9 mouse cellular contexts compared by ENCODE assay signal in genomic region chr19:41803322-41803721, GRCm38 (mm10). TPM values are rescaled to one million over a fixed set of nuclear protein-coding genes. Genes with fewer than 3 reads are reported as not detected.
DNase-seq lines count a peak whose midpoint lies in the region; ATAC-seq and TF ChIP-seq lines count a peak whose summit lies in the region.
"Had no signal": no experiment of that assay in that cellular context is flagged by ENCODE, and none has a peak within 500 bp of the region (broad histone marks: within the 10 kb centered on the region; RNA-seq: fewer than 3 reads in every experiment).

No protein-coding gene starts in this region.

- no peaks in the 10 kb centered on the region for H3K36me3 ChIP-seq in hindbrain, embryonic 11.5 days (ENCODE audit: control insufficient read depth, insufficient read depth, low read length)
- no peaks in the 10 kb centered on the region for H3K36me3 ChIP-seq in hindbrain, embryonic 12.5 days
- H3K36me3 ChIP-seq in E14TG2a.4 (ENCODE audit: insufficient read depth, low read length): peaks cover 7% of the 10 kb centered on the region; the same call in 1 of the 2 replicates
- no peaks in the 10 kb centered on the region for H3K36me3 ChIP-seq in embryonic facial prominence, embryonic 10.5 days (replicated peaks)
- H3K36me3 ChIP-seq in kidney, embryonic 14.5 days (ENCODE audit: control insufficient read depth, insufficient read depth, low read length): no peaks in the 10 kb centered on the region
- H3K36me3 ChIP-seq: limb, embryonic 13.5 days had no signal

- no peaks in the 10 kb centered on the region for H3K27me3 ChIP-seq in hindbrain, embryonic 11.5 days (ENCODE audit: control insufficient read depth, insufficient read depth, low read length)
- no peaks in the 10 kb centered on the region for H3K27me3 ChIP-seq in hindbrain, embryonic 12.5 days
- H3K27me3 ChIP-seq in E14TG2a.4 (ENCODE audit: insufficient read depth, low read length): no peaks in the 10 kb centered on the region
- H3K27me3 ChIP-seq in embryonic facial prominence, embryonic 10.5 days (replicated peaks; ENCODE audit: low read depth, poor library complexity, severe bottlenecking): no peaks in the 10 kb centered on the region
- no peaks in the 10 kb centered on the region for H3K27me3 ChIP-seq in kidney, embryonic 14.5 days (ENCODE audit: control insufficient read depth, insufficient read depth, low read length)
- H3K27me3 ChIP-seq: limb, embryonic 13.5 days had no signal

- H3K4me2 ChIP-seq in hindbrain, embryonic 11.5 days (replicated peaks; ENCODE audit: low read depth, low read length): no peak overlapping the region
- no peak overlapping the region for H3K4me2 ChIP-seq in hindbrain, embryonic 12.5 days (replicated peaks)
- H3K4me2 ChIP-seq in kidney, embryonic 14.5 days (replicated peaks; ENCODE audit: low read depth, low read length): no peak overlapping the region
- H3K4me2 ChIP-seq: limb, embryonic 13.5 days had no signal

- 38% methylated on average over 7 of the region's 7 CpGs for WGBS in hindbrain, embryonic 11.5 days
- 51% methylated on average over 7 of the region's 7 CpGs for WGBS in hindbrain, embryonic 12.5 days
- WGBS in embryonic facial prominence, embryonic 10.5 days: 42% methylated on average over 7 of the region's 7 CpGs
- WGBS in kidney, embryonic 14.5 days: 53% methylated on average over 7 of the region's 7 CpGs

- no peaks in the 10 kb centered on the region for H3K9me3 ChIP-seq in hindbrain, embryonic 11.5 days (ENCODE audit: control insufficient read depth, low read length)
- peaks cover 7% of the 10 kb centered on the region; the same call in 1 of the 2 replicates for H3K9me3 ChIP-seq in hindbrain, embryonic 12.5 days (replicated peaks)
- peaks cover 7% of the 10 kb centered on the region for H3K9me3 ChIP-seq in E14TG2a.4 (ENCODE audit: low read length)
- H3K9me3 ChIP-seq in embryonic facial prominence, embryonic 10.5 days: peaks cover 7% of the 10 kb centered on the region
- peaks cover 5% of the 10 kb centered on the region; the same call in 1 of the 2 replicates for H3K9me3 ChIP-seq in kidney, embryonic 14.5 days (ENCODE audit: control insufficient read depth, low read length)

- DNase-seq in hindbrain, embryonic 11.5 days (ENCODE audit: low spot score): peak; percentile 29
- peak; percentile 27 for DNase-seq in embryonic facial prominence, embryonic 10.5 days (ENCODE audit: low spot score)
- DNase-seq in spleen, adult 12 weeks (ENCODE audit: low spot score): peak; percentile 36
- DNase-seq in layer of hippocampus, adult 8-10 months (ENCODE audit: low spot score in 2 of 2): no peak
- no peak for DNase-seq in frontal cortex, postnatal 25 days (ENCODE audit: low spot score in 2 of 2)

- H3K4me1 ChIP-seq in hindbrain, embryonic 11.5 days (replicated peaks; ENCODE audit: control insufficient read depth, insufficient read depth, low read length): peaks cover 5% of the 10 kb centered on the region
- H3K4me1 ChIP-seq in hindbrain, embryonic 12.5 days: peaks cover 16% of the 10 kb centered on the region
- peaks cover 31% of the 10 kb centered on the region for H3K4me1 ChIP-seq in E14TG2a.4 (replicated peaks; ENCODE audit: low read depth, low read length)
- H3K4me1 ChIP-seq in embryonic facial prominence, embryonic 10.5 days: peaks cover 21% of the 10 kb centered on the region
- peaks cover 8% of the 10 kb centered on the region; the same call in 1 of the 2 replicates for H3K4me1 ChIP-seq in kidney, embryonic 14.5 days (ENCODE audit: control insufficient read depth, insufficient read depth, low read length)

- no peak overlapping the region for H3K4me3 ChIP-seq in hindbrain, embryonic 11.5 days (ENCODE audit: low read depth, low read length)
- no peak overlapping the region for H3K4me3 ChIP-seq in hindbrain, embryonic 12.5 days
- 0 out of 2 replicates have a peak overlapping the region, but pooled peaks have one; percentile 13 for H3K4me3 ChIP-seq in E14TG2a.4 (replicated peaks; ENCODE audit: low read length)
- no peak overlapping the region for H3K4me3 ChIP-seq in embryonic facial prominence, embryonic 10.5 days
- H3K4me3 ChIP-seq in kidney, embryonic 14.5 days (ENCODE audit: low read length): no peak overlapping the region
- H3K4me3 ChIP-seq: limb, embryonic 13.5 days had no signal

- ATAC-seq in hindbrain, embryonic 11.5 days (ENCODE audit: low FRiP score): no peak
- no peak for ATAC-seq in hindbrain, embryonic 12.5 days (ENCODE audit: low FRiP score)
- ATAC-seq in kidney, embryonic 14.5 days (ENCODE audit: low FRiP score, low TSS enrichment): no peak

- no peak overlapping the region for H3K9ac ChIP-seq in hindbrain, embryonic 11.5 days (ENCODE audit: low read depth, low read length)
- H3K9ac ChIP-seq in hindbrain, embryonic 12.5 days: no peak overlapping the region
- no peak overlapping the region for H3K9ac ChIP-seq in kidney, embryonic 14.5 days (ENCODE audit: low read depth, low read length)
- H3K9ac ChIP-seq: limb, embryonic 13.5 days had no signal

- no peak overlapping the region for H3K27ac ChIP-seq in hindbrain, embryonic 11.5 days (ENCODE audit: low read depth, low read length)
- H3K27ac ChIP-seq in hindbrain, embryonic 12.5 days: no peak overlapping the region
- no peak overlapping the region for H3K27ac ChIP-seq in embryonic facial prominence, embryonic 10.5 days (replicated peaks)
- no peak overlapping the region for H3K27ac ChIP-seq in kidney, embryonic 14.5 days (ENCODE audit: low read depth, low read length)
- H3K27ac ChIP-seq: limb, embryonic 13.5 days had no signal

- TF ChIP-seq CTCF in E14TG2a.4 (conservative IDR thresholded peaks at IDR 0.05; ENCODE audit: low read length): peak; percentile 33; the same call in 1 of the 2 replicates

RNA-seq across cellular contexts. Expression of gene Arhgap19, which starts 1.5 kb away (rescaled TPM):
- 31.5 and 33.3 TPM in 2 replicates for polyA plus RNA-seq in hindbrain, embryonic 11.5 days (2014; fragmentation: Nextera tagmentation; extraction: Ambion mirVana)
- 22.4 and 23.2 TPM in 2 replicates for polyA plus RNA-seq in hindbrain, embryonic 12.5 days (2016; fragmentation: Nextera tagmentation; extraction: Ambion mirVana)
- polyA plus RNA-seq in embryonic facial prominence, embryonic 10.5 days (2016; fragmentation: Nextera tagmentation; extraction: Ambion mirVana): 45.2 and 46.2 TPM in 2 replicates
- 23.9 and 38.1 TPM in 2 replicates for polyA plus RNA-seq in kidney, embryonic 14.5 days (2014; fragmentation: Nextera tagmentation; extraction: Ambion mirVana)
- 1 to 10 TPM; 2.4 to 3.1 (median 2.9) TPM for total RNA-seq in layer of hippocampus, adult 8-10 months (2022)

RNA-seq across cellular contexts. Expression of gene Frat1, which starts 26.4 kb away (rescaled TPM):
- polyA plus RNA-seq in hindbrain, embryonic 11.5 days (2014; fragmentation: Nextera tagmentation; extraction: Ambion mirVana): 11.2 and 14.4 TPM in 2 replicates
- polyA plus RNA-seq in hindbrain, embryonic 12.5 days (2016; fragmentation: Nextera tagmentation; extraction: Ambion mirVana): 16.8 and 19.4 TPM in 2 replicates
- 9.1 and 9.2 TPM in 2 replicates for polyA plus RNA-seq in embryonic facial prominence, embryonic 10.5 days (2016; fragmentation: Nextera tagmentation; extraction: Ambion mirVana)
- 5.7 and 6.6 TPM in 2 replicates for polyA plus RNA-seq in kidney, embryonic 14.5 days (2014; fragmentation: Nextera tagmentation; extraction: Ambion mirVana)
- 10 to 100 TPM; 18.8 to 21.7 (median 19.4) TPM for total RNA-seq in layer of hippocampus, adult 8-10 months (2022)

RNA-seq across cellular contexts. Expression of gene Frat2, which starts 44.6 kb away (rescaled TPM):
- polyA plus RNA-seq in hindbrain, embryonic 11.5 days (2014; fragmentation: Nextera tagmentation; extraction: Ambion mirVana): 5.0 and 6.8 TPM in 2 replicates
- 14.5 and 15.3 TPM in 2 replicates for polyA plus RNA-seq in hindbrain, embryonic 12.5 days (2016; fragmentation: Nextera tagmentation; extraction: Ambion mirVana)
- 3.8 and 4.3 TPM in 2 replicates for polyA plus RNA-seq in embryonic facial prominence, embryonic 10.5 days (2016; fragmentation: Nextera tagmentation; extraction: Ambion mirVana)
- polyA plus RNA-seq in kidney, embryonic 14.5 days (2014; fragmentation: Nextera tagmentation; extraction: Ambion mirVana): 5.4 and 7.5 TPM in 2 replicates
- 10 to 100 TPM; 10.0 to 10.9 (median 10.4) TPM for total RNA-seq in layer of hippocampus, adult 8-10 months (2022)

RNA-seq across cellular contexts. Expression of gene Slit1, which starts 59.9 kb away (rescaled TPM):
- 13.8 and 22.8 TPM in 2 replicates for polyA plus RNA-seq in hindbrain, embryonic 11.5 days (2014; fragmentation: Nextera tagmentation; extraction: Ambion mirVana)
- polyA plus RNA-seq in hindbrain, embryonic 12.5 days (2016; fragmentation: Nextera tagmentation; extraction: Ambion mirVana): 28.9 and 31.9 TPM in 2 replicates
- polyA plus RNA-seq in embryonic facial prominence, embryonic 10.5 days (2016; fragmentation: Nextera tagmentation; extraction: Ambion mirVana): 2.3 and 3.9 TPM in 2 replicates
- polyA plus RNA-seq in kidney, embryonic 14.5 days (2014; fragmentation: Nextera tagmentation; extraction: Ambion mirVana): 4.7 and 6.0 TPM in 2 replicates
- 100 to 1,000 TPM; 184 to 232 (median 208) TPM for total RNA-seq in layer of hippocampus, adult 8-10 months (2022)

Comparison
In these comparisons a context has a peak if more than half of its experiments do, and no peak if none do; other contexts are left out.
1. DNase-seq: peak in hindbrain, embryonic 11.5 days (single experiment), embryonic facial prominence, embryonic 10.5 days (single experiment) and spleen, adult 12 weeks (single experiment); none in layer of hippocampus, adult 8-10 months (0 of 2) and frontal cortex, postnatal 25 days (0 of 2).